Mouse (Mus musculus): ENCODE results near the gene Hsd17b7. TPM values are rescaled to one million over a fixed set of nuclear protein-coding genes. Genes with fewer than 3 reads are reported as not detected.

Gene Hsd17b7
- polyA plus RNA-seq, 2 experiments: 5.5 to 11.0 TPM

- H3K4me1 ChIP-seq (replicated peaks; ENCODE audit: control insufficient read depth in 2 of 2, insufficient read depth in 2 of 2, low read length in 1 of 2): no peaks in the 10 kb centered on the region
- TF ChIP-seq CTCF (IDR thresholded peaks at IDR 0.05; ENCODE audit: low read depth) (no peak), EP300 (IDR thresholded peaks at IDR 0.05; ENCODE audit: low read depth) (no peak)
- WGBS (ENCODE audit: insufficient replicate concordance): 69% methylated on average over 6 of the region's 6 CpGs
- H3K36me3 ChIP-seq (replicated peaks; ENCODE audit: control insufficient read depth, insufficient read depth, low read depth): no peaks in the 10 kb centered on the region
- H3K4me2 ChIP-seq (ENCODE audit: low read depth): no peak overlapping the region
- no peak overlapping the region for H3K4me3 ChIP-seq (ENCODE audit: insufficient read depth in 1 of 2, low read depth in 2 of 2, low read length in 2 of 2)
- ATAC-seq (ENCODE audit: insufficient read depth) (no peak), DNase-seq (ENCODE audit: low read depth in 3 of 3, low spot score in 3 of 3) (no peak)
- no peaks in the 10 kb centered on the region for H3K27me3 ChIP-seq (ENCODE audit: control insufficient read depth, insufficient read depth, low read length)
- no peaks in the 10 kb centered on the region for H3K9me3 ChIP-seq (ENCODE audit: control insufficient read depth, low read length)
- no peak overlapping the region for H3K27ac ChIP-seq
- no peak overlapping the region for H3K9ac ChIP-seq (replicated peaks)
Measured at GRCm38 (mm10) chr1:169911526-169911925, 57.5 kb downstream of the Hsd17b7 start.

GRCm38 (mm10) chr1:169910751-169911150, 58.3 kb downstream of the Hsd17b7 start:
- H3K9ac ChIP-seq (replicated peaks): no peak overlapping the region
- H3K36me3 ChIP-seq (replicated peaks; ENCODE audit: control insufficient read depth, insufficient read depth, low read depth): no peaks in the 10 kb centered on the region
- TF ChIP-seq EP300 (IDR thresholded peaks at IDR 0.05; ENCODE audit: low read depth) (no peak), CTCF (IDR thresholded peaks at IDR 0.05; ENCODE audit: low read depth) (no peak)
- no peaks in the 10 kb centered on the region for H3K4me1 ChIP-seq (replicated peaks; ENCODE audit: control insufficient read depth in 2 of 2, insufficient read depth in 2 of 2, low read length in 1 of 2)
- DNase-seq (ENCODE audit: low read depth in 3 of 3, low spot score in 3 of 3): no peak
- WGBS (ENCODE audit: insufficient replicate concordance): 60% methylated on average over 7 of the region's 7 CpGs
- H3K4me3 ChIP-seq (ENCODE audit: insufficient read depth in 1 of 2, low read depth in 2 of 2, low read length in 2 of 2): no peak overlapping the region
- H3K4me2 ChIP-seq (ENCODE audit: low read depth): no peak overlapping the region
- ATAC-seq (ENCODE audit: insufficient read depth): no peak
- no peak overlapping the region for H3K27ac ChIP-seq
- no peaks in the 10 kb centered on the region for H3K9me3 ChIP-seq (ENCODE audit: control insufficient read depth, low read length)
- H3K27me3 ChIP-seq (ENCODE audit: control insufficient read depth, insufficient read depth, low read length): no peaks in the 10 kb centered on the region

GRCm38 (mm10) chr1:169909659-169910058, 59.4 kb downstream of the Hsd17b7 start:
- ATAC-seq (ENCODE audit: insufficient read depth) (no peak), DNase-seq (ENCODE audit: low read depth in 3 of 3, low spot score in 3 of 3) (no peak)
- Histone ChIP-seq H3K9me3 (ENCODE audit: control insufficient read depth, low read length) (no peaks in the 10 kb centered on the region), H3K27me3 (ENCODE audit: control insufficient read depth, insufficient read depth, low read length) (no peaks in the 10 kb centered on the region), H3K36me3 (replicated peaks; ENCODE audit: control insufficient read depth, insufficient read depth, low read depth) (no peaks in the 10 kb centered on the region), H3K27ac (no peak overlapping the region), H3K4me1 (replicated peaks; ENCODE audit: control insufficient read depth in 2 of 2, insufficient read depth in 2 of 2, low read length in 1 of 2) (no peaks in the 10 kb centered on the region), H3K9ac (replicated peaks) (no peak overlapping the region), H3K4me3 (ENCODE audit: insufficient read depth in 1 of 2, low read depth in 2 of 2, low read length in 2 of 2) (no peak overlapping the region), H3K4me2 (ENCODE audit: low read depth) (no peak overlapping the region)
- TF ChIP-seq EP300 (IDR thresholded peaks at IDR 0.05; ENCODE audit: low read depth): no peak
- TF ChIP-seq CTCF (IDR thresholded peaks at IDR 0.05; ENCODE audit: low read depth): no peak
- WGBS (ENCODE audit: insufficient replicate concordance): 68% methylated on average over 6 of the region's 6 CpGs

- WGBS (ENCODE audit: insufficient replicate concordance): 66% methylated on average over 5 of the region's 5 CpGs
- no peaks in the 10 kb centered on the region for H3K36me3 ChIP-seq (replicated peaks; ENCODE audit: control insufficient read depth, insufficient read depth, low read depth)
- H3K4me1 ChIP-seq (replicated peaks; ENCODE audit: control insufficient read depth in 2 of 2, insufficient read depth in 2 of 2, low read length in 1 of 2): no peaks in the 10 kb centered on the region
- no peak overlapping the region for H3K27ac ChIP-seq
- H3K4me2 ChIP-seq (ENCODE audit: low read depth): no peak overlapping the region
- ATAC-seq (ENCODE audit: insufficient read depth) (no peak), DNase-seq (ENCODE audit: low read depth in 3 of 3, low spot score in 3 of 3) (no peak)
- no peak overlapping the region for H3K9ac ChIP-seq (replicated peaks)
- TF ChIP-seq EP300 (IDR thresholded peaks at IDR 0.05; ENCODE audit: low read depth) (no peak), CTCF (IDR thresholded peaks at IDR 0.05; ENCODE audit: low read depth) (no peak)
- no peak overlapping the region for H3K4me3 ChIP-seq (ENCODE audit: insufficient read depth in 1 of 2, low read depth in 2 of 2, low read length in 2 of 2)
- no peaks in the 10 kb centered on the region for H3K9me3 ChIP-seq (ENCODE audit: control insufficient read depth, low read length)
- H3K27me3 ChIP-seq (ENCODE audit: control insufficient read depth, insufficient read depth, low read length): no peaks in the 10 kb centered on the region
Measured at GRCm38 (mm10) chr1:169909163-169909562, 59.9 kb downstream of the Hsd17b7 start.

GRCm38 (mm10) chr1:169900771-169901336, 68.2 kb downstream of the Hsd17b7 start:
- no peak overlapping the region for H3K27ac ChIP-seq
- no peak overlapping the region for H3K9ac ChIP-seq (replicated peaks)
- no peak overlapping the region for H3K4me2 ChIP-seq (ENCODE audit: low read depth)
- ATAC-seq (ENCODE audit: insufficient read depth) (no peak), DNase-seq (ENCODE audit: low read depth in 3 of 3, low spot score in 3 of 3) (no peak)
- H3K9me3 ChIP-seq (ENCODE audit: control insufficient read depth, low read length): no peaks in the 10 kb centered on the region
- no peak overlapping the region for H3K4me3 ChIP-seq (ENCODE audit: insufficient read depth in 1 of 2, low read depth in 2 of 2, low read length in 2 of 2)
- no peaks in the 10 kb centered on the region for H3K27me3 ChIP-seq (ENCODE audit: control insufficient read depth, insufficient read depth, low read length)
- no peak for TF ChIP-seq CTCF (IDR thresholded peaks at IDR 0.05; ENCODE audit: low read depth)
- 57% methylated on average over 3 of the region's 3 CpGs for whole genome bisulfite sequencing (ENCODE audit: insufficient replicate concordance)
- no peaks in the 10 kb centered on the region for H3K36me3 ChIP-seq (replicated peaks; ENCODE audit: control insufficient read depth, insufficient read depth, low read depth)
- no peaks in the 10 kb centered on the region for H3K4me1 ChIP-seq (replicated peaks; ENCODE audit: control insufficient read depth in 2 of 2, insufficient read depth in 2 of 2, low read length in 1 of 2)

Other genes with a start within 250 kb of the Hsd17b7 start
- gene Rgs4, start 221.6 kb downstream of the Hsd17b7 start, polyA plus RNA-seq (2012; rRNA removed): 0.04 TPM in 2 replicates
- gene Rgs4, start 221.6 kb downstream of the Hsd17b7 start, polyA plus RNA-seq (2014; fragmentation: Nextera tagmentation; extraction: Ambion mirVana): 0.06 TPM in 1 of 2 replicates, not detected in the other
- not detected in 2 replicates for gene Ccdc190, start 40.6 kb downstream of the Hsd17b7 start, polyA plus RNA-seq (2012; rRNA removed)
- gene Ccdc190, start 40.6 kb downstream of the Hsd17b7 start, polyA plus RNA-seq (2014; fragmentation: Nextera tagmentation; extraction: Ambion mirVana): not detected in 2 replicates
- 0.40 and 0.47 TPM in 2 replicates for gene Ddr2, start 141.5 kb upstream of the Hsd17b7 start, polyA plus RNA-seq (2012; rRNA removed)
- gene Ddr2, start 141.5 kb upstream of the Hsd17b7 start, polyA plus RNA-seq (2014; fragmentation: Nextera tagmentation; extraction: Ambion mirVana): 0.72 and 0.86 TPM in 2 replicates
- 10.6 and 15.6 TPM in 2 replicates for gene Uap1, start 205.7 kb upstream of the Hsd17b7 start, polyA plus RNA-seq (2012; rRNA removed)
- 32.1 and 34.9 TPM in 2 replicates for gene Uap1, start 205.7 kb upstream of the Hsd17b7 start, polyA plus RNA-seq (2014; fragmentation: Nextera tagmentation; extraction: Ambion mirVana)
- 7.6 and 9.3 TPM in 2 replicates for gene Uhmk1, start 246.2 kb upstream of the Hsd17b7 start, polyA plus RNA-seq (2012; rRNA removed)
- gene Uhmk1, start 246.2 kb upstream of the Hsd17b7 start, polyA plus RNA-seq (2014; fragmentation: Nextera tagmentation; extraction: Ambion mirVana): 8.4 and 9.5 TPM in 2 replicates

All from liver, embryonic 14.5 days (tissue).